Mouse (Mus musculus) hindbrain, postnatal 0 days (tissue): ENCODE measurements around the gene Mill1. TPM values are rescaled to one million over a fixed set of nuclear protein-coding genes. Genes with fewer than 3 reads are reported as not detected.
"Not testable (repeated sequence)": the region's sequence is repeated elsewhere in the genome, so short reads cannot be mapped to it uniquely, and the experiment has no call there.

ENCODE experiments used
- ATAC-seq: fragments of 200-750 bp; cut with Nextera tagmentation; 2 replicates; pipeline ENCODE4 v1.8.0; 2017; ENCODE audit warnings: mild to moderate bottlenecking, moderate TSS enrichment, moderate library complexity
- DNase-seq: peaks from one replicate; pipeline ENCODE4 v3.0.0-alpha.2; 2015; ENCODE audit warnings: low spot score
- H3K27ac ChIP-seq: fragments of 300-500 bp; sonication (generic); 2 replicates; pipeline ENCODE4 v1.5.1; 2014; ENCODE audit warnings: mild to moderate bottlenecking
- H3K27me3 ChIP-seq: fragments of 300-500 bp; sonication (generic); 2 replicates; pipeline ENCODE4 v1.6.1; 2014; ENCODE audit warnings: low read length, mixed read lengths; ENCODE audit not compliant: insufficient read depth
- H3K36me3 ChIP-seq: fragments of 300-500 bp; sonication (generic); 2 replicates; pipeline ENCODE4 v1.6.1; 2014; ENCODE audit warnings: low read length, mixed read lengths; ENCODE audit not compliant: insufficient read depth
- H3K4me1 ChIP-seq: fragments of 300-500 bp; sonication (generic); 2 replicates; pipeline ENCODE4 v1.6.1; 2014; ENCODE audit warnings: antibody characterized with exemption, low read length, mixed read lengths; ENCODE audit not compliant: insufficient read depth
- H3K4me2 ChIP-seq: fragments of 300-500 bp; sonication (generic); 2 replicates; pipeline ENCODE4 v1.6.1; 2014; ENCODE audit warnings: low read depth, mild to moderate bottlenecking, low read length, moderate library complexity, mixed read lengths
- H3K4me3 ChIP-seq: fragments of 300-500 bp; sonication (generic); 2 replicates; pipeline ENCODE4 v1.5.1; 2014; ENCODE audit warnings: low read length
- H3K9ac ChIP-seq: fragments of 300-500 bp; sonication (generic); replicated peaks from 2 replicates; pipeline ENCODE4 v1.6.1; 2014; ENCODE audit warnings: mild to moderate bottlenecking, low read length, moderate library complexity, mixed read lengths
- H3K9me3 ChIP-seq: fragments of 300-500 bp; sonication (generic); 2 replicates; pipeline ENCODE4 v1.6.1; 2016; ENCODE audit warnings: low read length, mixed read lengths
- CTCF ChIP-seq: IDR thresholded peaks from 2 replicates; pipeline ENCODE4 v1.5.1; 2016; ENCODE audit warnings: antibody characterized with exemption, control low read depth, low read depth
- WGBS: fragments of 180-500 bp; shearing (Covaris S2); extraction: QIAGEN DNeasy Blood & Tissue Kit; methylation state at CpG from one replicate; pipeline ENCODE4 v1.1.7; 2014; 5-methylcytosine and 5-hydroxymethylcytosine counted together
- polyA plus RNA-seq: library from polyadenylated mRNA; unstranded; fragments of >200 nt; fragmentation: Nextera tagmentation; extraction: Ambion mirVana; gene quantifications from 2 replicates; pipeline ENCODE4 v1.2.1, GENCODE M21; 2015
- total RNA-seq: library from RNA; depleted of rRNA; stranded (reverse); fragments of >200 nt; gene quantifications from 2 replicates; pipeline ENCODE4 v1.2.3, GENCODE M21; 2014; rRNA removed

Mill1 gene
- total RNA-seq (not detected in 2 replicates), polyA plus RNA-seq (not detected in 2 replicates)

GRCm38 (mm10) chr7:18245047-18245446, at the start of gene Mill1:
Mill1 (plus strand) TSS chr7:18245347.
- Histone ChIP-seq H3K27me3 (no peaks in the 10 kb centered on the region), H3K36me3 (no peaks in the 10 kb centered on the region), H3K9ac (no peak within 1 kb of the TSS), H3K4me1 (no peaks in the 10 kb centered on the region), H3K4me3 (no peak within 1 kb of the TSS), H3K27ac (no peak within 1 kb of the TSS), H3K4me2 (no peak within 1 kb of the TSS), H3K9me3 (peaks cover 13% of the 10 kb centered on the region)
- no peak for TF ChIP-seq CTCF
- DNase-seq (no peak), ATAC-seq (no peak)
- 62% methylated on average over 1 of the region's 1 CpGs for WGBS

- Histone ChIP-seq H3K9ac (no peak overlapping the region), H3K36me3 (no peaks in the 10 kb centered on the region), H3K4me1 (no peaks in the 10 kb centered on the region), H3K9me3 (0 out of 2 replicates have a peak, but pooled peaks cover 4% of the 10 kb centered on the region), H3K27ac (no peak overlapping the region), H3K27me3 (no peaks in the 10 kb centered on the region), H3K4me3 (no peak overlapping the region), H3K4me2 (no peak overlapping the region)
- DNase-seq (peak; percentile 25), ATAC-seq (no peak)
- peak; percentile 51 for TF ChIP-seq CTCF
- WGBS = 16% methylated on average over 9 of the region's 9 CpGs
Measured at GRCm38 (mm10) chr7:18210938-18211337, 34.2 kb upstream of the Mill1 start.

- TF ChIP-seq CTCF = no peak
- H3K9ac ChIP-seq = no peak overlapping the region
- no peak overlapping the region for H3K4me2 ChIP-seq
- H3K4me1 ChIP-seq = no peaks in the 10 kb centered on the region
- H3K36me3 ChIP-seq = no peaks in the 10 kb centered on the region
- DNase-seq (no peak), ATAC-seq (no peak)
- no peak overlapping the region for H3K27ac ChIP-seq
- 48% methylated on average over 1 of the region's 1 CpGs for WGBS
- H3K4me3 ChIP-seq = no peak overlapping the region
- no peaks in the 10 kb centered on the region for H3K27me3 ChIP-seq
- H3K9me3 ChIP-seq = peaks cover 10% of the 10 kb centered on the region; the same call in 1 of the 2 replicates
Measured at GRCm38 (mm10) chr7:18214699-18215098, 30.4 kb upstream of the Mill1 start.

- TF ChIP-seq CTCF = no peak
- no peak overlapping the region for H3K4me2 ChIP-seq
- 79% methylated on average over 2 of the region's 2 CpGs for WGBS
- H3K36me3 ChIP-seq = no peaks in the 10 kb centered on the region
- no peak overlapping the region for H3K27ac ChIP-seq
- DNase-seq (no peak), ATAC-seq (no peak)
- H3K27me3 ChIP-seq = no peaks in the 10 kb centered on the region
- no peak overlapping the region for H3K9ac ChIP-seq
- H3K4me1 ChIP-seq = no peaks in the 10 kb centered on the region
- peaks cover 14% of the 10 kb centered on the region for H3K9me3 ChIP-seq
- no peak overlapping the region for H3K4me3 ChIP-seq
Measured at GRCm38 (mm10) chr7:18238561-18238960, 6.6 kb upstream of the Mill1 start.

- Histone ChIP-seq H3K4me2 (no peak overlapping the region), H3K4me1 (no peaks in the 10 kb centered on the region), H3K36me3 (no peaks in the 10 kb centered on the region), H3K9ac (no peak overlapping the region), H3K27ac (no peak overlapping the region), H3K9me3 (peaks cover 14% of the 10 kb centered on the region), H3K4me3 (no peak overlapping the region), H3K27me3 (no peaks in the 10 kb centered on the region)
- WGBS = 81% methylated on average over 5 of the region's 5 CpGs
- ATAC-seq (no peak), DNase-seq (no peak)
- TF ChIP-seq CTCF = no peak
Measured at GRCm38 (mm10) chr7:18241217-18241616, 3.9 kb upstream of the Mill1 start.

- H3K9ac ChIP-seq, H3K36me3 ChIP-seq, ATAC-seq, DNase-seq, H3K4me1 ChIP-seq, H3K27ac ChIP-seq, H3K27me3 ChIP-seq, H3K4me2 ChIP-seq, H3K4me3 ChIP-seq: not testable (repeated sequence)
- peaks cover 17% of the 10 kb centered on the region for H3K9me3 ChIP-seq
- 47% methylated on average over 1 of the region's 1 CpGs for WGBS
Measured at GRCm38 (mm10) chr7:18243959-18244573, 1.1 kb upstream of the Mill1 start.

GRCm38 (mm10) chr7:18260219-18260618, 15.1 kb downstream of the Mill1 start:
- 40% methylated on average over 1 of the region's 1 CpGs for WGBS
- no peak overlapping the region for H3K9ac ChIP-seq

More at GRCm38 (mm10) chr7:18260219-18260618, 15.1 kb downstream of the Mill1 start:
- H3K27ac ChIP-seq = no peak overlapping the region
- peaks cover 23% of the 10 kb centered on the region for H3K9me3 ChIP-seq
- H3K36me3 ChIP-seq = no peaks in the 10 kb centered on the region
- no peak for ATAC-seq
- TF ChIP-seq CTCF = no peak
- no peak overlapping the region for H3K4me3 ChIP-seq
- no peak for DNase-seq
- H3K4me1 ChIP-seq = no peaks in the 10 kb centered on the region
- H3K27me3 ChIP-seq = no peaks in the 10 kb centered on the region
- H3K4me2 ChIP-seq = no peak overlapping the region
